Mouse (Mus musculus): ENCODE data around the gene C2cd2.

DNA sequence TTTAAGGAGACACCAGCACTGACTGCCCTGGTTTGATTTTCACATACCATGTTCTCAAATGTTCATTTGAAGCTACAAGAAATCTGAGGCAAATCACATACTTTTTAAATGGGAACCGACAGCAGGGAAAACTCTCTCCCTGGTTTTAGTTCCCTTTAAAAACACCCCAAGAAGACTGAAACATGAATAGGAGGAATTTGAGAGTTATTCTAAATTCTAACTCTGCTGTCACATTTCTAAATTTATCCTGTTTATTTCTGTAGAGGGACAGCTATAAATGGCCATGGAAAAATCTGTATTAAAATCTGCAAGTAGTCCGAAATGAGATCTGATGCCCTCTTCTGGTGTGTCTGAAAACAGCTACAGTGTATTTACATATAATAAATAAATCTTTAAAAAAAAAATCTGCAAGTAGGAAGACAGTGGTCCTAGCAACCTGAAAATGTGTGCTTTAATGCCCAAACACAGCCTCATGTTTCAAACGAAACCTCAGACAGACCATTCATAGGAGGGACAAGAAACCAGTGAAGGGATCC lies 98.4 kb downstream of the C2cd2 start:
- TF ChIP-seq CTCF (IDR thresholded peaks at IDR 0.05; ENCODE audit: extremely low read depth, insufficient read depth, insufficient read length, insufficient replicate concordance) (no peak), POLR2A (IDR thresholded peaks at IDR 0.05; ENCODE audit: low read depth, low read length) (no peak)

Measured in spleen, adult 2 months (tissue).